Mouse (Mus musculus) forebrain, postnatal 0 days (tissue): Measurements from ENCODE around the gene Abcd2. TPM values are rescaled to one million over a fixed set of nuclear protein-coding genes. Genes with fewer than 3 reads are reported as not detected.

Experiments used
- ATAC-seq: fragments of 200-750 bp; cut with Nextera tagmentation; 2 replicates; pipeline ENCODE4 v1.8.0; 2017; ENCODE audit warnings: mild to moderate bottlenecking, moderate library complexity
- DNase-seq: peaks from one replicate; pipeline ENCODE4 v3.0.0-alpha.2; 2015
- H3K27ac ChIP-seq: fragments of 300-500 bp; sonication (generic); 2 replicates; pipeline ENCODE4 v1.5.1; 2014; ENCODE audit warnings: low read depth, mild to moderate bottlenecking, antibody characterized with exemption, low read length, moderate library complexity, mixed read lengths
- H3K27me3 ChIP-seq: fragments of 300-500 bp; sonication (generic); 2 replicates; pipeline ENCODE4 v1.6.1; 2014; ENCODE audit warnings: mild to moderate bottlenecking, low read length, mixed read lengths; ENCODE audit not compliant: insufficient read depth
- H3K36me3 ChIP-seq: fragments of 300-500 bp; sonication (generic); 2 replicates; pipeline ENCODE4 v1.6.1; 2014; ENCODE audit warnings: mild to moderate bottlenecking, moderate library complexity; ENCODE audit not compliant: insufficient read depth
- H3K4me1 ChIP-seq: fragments of 300-500 bp; sonication (generic); 2 replicates; pipeline ENCODE4 v1.6.1; 2014; ENCODE audit warnings: antibody characterized with exemption; ENCODE audit not compliant: insufficient read depth
- H3K4me2 ChIP-seq: fragments of 300-500 bp; sonication (generic); 2 replicates; pipeline ENCODE4 v1.6.1; 2014; ENCODE audit warnings: low read depth, mild to moderate bottlenecking, moderate library complexity
- H3K4me3 ChIP-seq: fragments of 300-500 bp; sonication (generic); 2 replicates; pipeline ENCODE4 v1.5.1; 2014; ENCODE audit warnings: low read depth, low read length, mixed read lengths
- H3K9ac ChIP-seq: fragments of 300-500 bp; sonication (generic); 2 replicates; pipeline ENCODE4 v1.6.1; 2014; ENCODE audit warnings: mild to moderate bottlenecking
- H3K9me3 ChIP-seq: fragments of 300-500 bp; sonication (generic); 2 replicates; pipeline ENCODE4 v1.6.1; 2016; ENCODE audit warnings: low read length
- CTCF ChIP-seq: sonication (generic); IDR thresholded peaks from 2 replicates; pipeline ENCODE4 v1.5.1; 2016; ENCODE audit warnings: antibody characterized with exemption, control low read depth, low read depth
- WGBS: fragments of 180-500 bp; shearing (Covaris S2); extraction: QIAGEN DNeasy Blood & Tissue Kit; methylation state at CpG from one replicate; pipeline ENCODE4 v1.1.7; 2014; 5-methylcytosine and 5-hydroxymethylcytosine counted together
- polyA plus RNA-seq: library from polyadenylated mRNA; unstranded; fragments of >200 nt; fragmentation: Nextera tagmentation; extraction: Ambion mirVana; gene quantifications from 2 replicates; pipeline ENCODE4 v1.2.1, GENCODE M21; 2015
- total RNA-seq: library from RNA; depleted of rRNA; stranded (reverse); fragments of >200 nt; gene quantifications from 2 replicates; pipeline ENCODE4 v1.2.3, GENCODE M21; 2014; rRNA removed

The Abcd2 gene
- total RNA-seq (7.9 and 9.7 TPM in 2 replicates), polyA plus RNA-seq (4.2 and 7.5 TPM in 2 replicates)

- peak within 1 kb of the TSS; percentile 70 for H3K4me2 ChIP-seq
- peak within 1 kb of the TSS; percentile 49 for H3K4me3 ChIP-seq
- H3K36me3 ChIP-seq = no peaks in the 10 kb centered on the region
- WGBS = under 1% methylated on average over 22 of the region's 22 CpGs
- H3K27ac ChIP-seq = peak within 1 kb of the TSS; percentile 63
- ATAC-seq (peak; percentile 95), DNase-seq (peak; percentile 85)
- H3K27me3 ChIP-seq = no peaks in the 10 kb centered on the region
- TF ChIP-seq CTCF = no peak
- peaks cover 14% of the 10 kb centered on the region; the same call in 1 of the 2 replicates for H3K4me1 ChIP-seq
- peak within 1 kb of the TSS; percentile 59 for H3K9ac ChIP-seq
- no peaks in the 10 kb centered on the region for H3K9me3 ChIP-seq
Measured at GRCm38 (mm10) chr15:91191412-91192222, at the start of gene Abcd2. Gene Abcd2, minus strand, starts transcription at chr15:91191799.

- no peaks in the 10 kb centered on the region for H3K4me1 ChIP-seq
- no peak overlapping the region for H3K9ac ChIP-seq
- no peak for ATAC-seq
- no peaks in the 10 kb centered on the region for H3K27me3 ChIP-seq
- H3K4me2 ChIP-seq = no peak overlapping the region
- no peaks in the 10 kb centered on the region for H3K36me3 ChIP-seq
- no peak overlapping the region for H3K27ac ChIP-seq
- no peak for TF ChIP-seq CTCF
- H3K9me3 ChIP-seq = no peaks in the 10 kb centered on the region
- H3K4me3 ChIP-seq = no peak overlapping the region
- WGBS = 90% methylated on average over 3 of the region's 3 CpGs
- no peak for DNase-seq
Measured at GRCm38 (mm10) chr15:91240683-91241335, 49.2 kb upstream of the Abcd2 start.

GRCm38 (mm10) chr15:91237294-91237693, 45.7 kb upstream of the Abcd2 start:
- WGBS = 90% methylated on average over 5 of the region's 5 CpGs
- no peak for ATAC-seq
- Histone ChIP-seq H3K36me3 (no peaks in the 10 kb centered on the region), H3K4me3 (no peak overlapping the region), H3K4me2 (no peak overlapping the region), H3K4me1 (no peaks in the 10 kb centered on the region), H3K9ac (no peak overlapping the region), H3K27me3 (no peaks in the 10 kb centered on the region), H3K9me3 (no peaks in the 10 kb centered on the region), H3K27ac (no peak overlapping the region)
- TF ChIP-seq CTCF = no peak
- no peak for DNase-seq

GRCm38 (mm10) chr15:91206518-91206917, 14.9 kb upstream of the Abcd2 start:
- H3K27me3 ChIP-seq = no peaks in the 10 kb centered on the region
- no peak overlapping the region for H3K27ac ChIP-seq
- no peak for TF ChIP-seq CTCF
- H3K9ac ChIP-seq = no peak overlapping the region
- no peaks in the 10 kb centered on the region for H3K9me3 ChIP-seq
- ATAC-seq (no peak), DNase-seq (no peak)
- H3K36me3 ChIP-seq = no peaks in the 10 kb centered on the region
- no peak overlapping the region for H3K4me3 ChIP-seq
- no peaks in the 10 kb centered on the region for H3K4me1 ChIP-seq
- WGBS = 92% methylated on average over 5 of the region's 5 CpGs
- no peak overlapping the region for H3K4me2 ChIP-seq

- Histone ChIP-seq H3K27ac (no peak overlapping the region), H3K4me1 (no peaks in the 10 kb centered on the region), H3K9ac (no peak overlapping the region), H3K4me3 (no peak overlapping the region), H3K4me2 (no peak overlapping the region), H3K9me3 (no peaks in the 10 kb centered on the region), H3K36me3 (no peaks in the 10 kb centered on the region), H3K27me3 (no peaks in the 10 kb centered on the region)
- ATAC-seq (no peak), DNase-seq (no peak)
- TF ChIP-seq CTCF = no peak
- WGBS = 91% methylated on average over 3 of the region's 3 CpGs
Measured at GRCm38 (mm10) chr15:91203521-91203920, 11.9 kb upstream of the Abcd2 start.

- H3K4me3 ChIP-seq = no peak overlapping the region
- no peak for DNase-seq
- 92% methylated on average over 1 of the region's 1 CpGs for WGBS
- no peak overlapping the region for H3K4me2 ChIP-seq
- ATAC-seq = no peak
- H3K4me1 ChIP-seq = no peaks in the 10 kb centered on the region
- H3K9ac ChIP-seq = no peak overlapping the region
- H3K36me3 ChIP-seq = no peaks in the 10 kb centered on the region
- no peak overlapping the region for H3K27ac ChIP-seq
- H3K9me3 ChIP-seq = no peaks in the 10 kb centered on the region
- no peak for TF ChIP-seq CTCF
- no peaks in the 10 kb centered on the region for H3K27me3 ChIP-seq
Measured at GRCm38 (mm10) chr15:91202486-91202885, 10.9 kb upstream of the Abcd2 start.

- 91% methylated on average over 1 of the region's 1 CpGs for WGBS
- Histone ChIP-seq H3K4me3 (no peak overlapping the region), H3K27me3 (no peaks in the 10 kb centered on the region), H3K27ac (no peak overlapping the region), H3K9me3 (no peaks in the 10 kb centered on the region), H3K9ac (no peak overlapping the region), H3K4me1 (no peaks in the 10 kb centered on the region), H3K36me3 (no peaks in the 10 kb centered on the region), H3K4me2 (no peak overlapping the region)
- no peak for TF ChIP-seq CTCF
- DNase-seq (no peak), ATAC-seq (no peak)
Measured at GRCm38 (mm10) chr15:91200833-91201232, 9.2 kb upstream of the Abcd2 start.
